Mouse (Mus musculus) liver, embryonic 15.5 days (tissue): Measurements from ENCODE around the gene Stx8. TPM values are rescaled to one million over a fixed set of nuclear protein-coding genes. Genes with fewer than 3 reads are reported as not detected.

ENCODE experiments used
- ATAC-seq: fragments of 200-750 bp; cut with Nextera tagmentation; 2 replicates; pipeline ENCODE4 v1.8.0; 2017; ENCODE audit warnings: moderate number of reproducible peaks, mild to moderate bottlenecking, moderate library complexity; ENCODE audit not compliant: insufficient read depth
- H3K27ac ChIP-seq: fragments of 300-500 bp; sonication (generic); replicated peaks from 2 replicates; pipeline ENCODE4 v1.5.1; 2015; ENCODE audit warnings: mild to moderate bottlenecking, inconsistent platforms
- H3K27me3 ChIP-seq: fragments of 300-500 bp; sonication (generic); 2 replicates; pipeline ENCODE4 v1.6.1; 2015; ENCODE audit warnings: mild to moderate bottlenecking, inconsistent platforms
- H3K36me3 ChIP-seq: fragments of 300-500 bp; sonication (generic); replicated peaks from 2 replicates; pipeline ENCODE4 v1.6.1; 2015; ENCODE audit warnings: moderate library complexity, mild to moderate bottlenecking, inconsistent platforms
- H3K4me1 ChIP-seq: fragments of 300-500 bp; sonication (generic); replicated peaks from 2 replicates; pipeline ENCODE4 v1.6.1; 2015; ENCODE audit warnings: inconsistent platforms
- H3K4me2 ChIP-seq: fragments of 300-500 bp; sonication (generic); 2 replicates; pipeline ENCODE4 v1.6.1; 2015; ENCODE audit warnings: moderate library complexity, mild to moderate bottlenecking, inconsistent platforms
- H3K4me3 ChIP-seq: fragments of 300-500 bp; sonication (generic); replicated peaks from 2 replicates; pipeline ENCODE4 v1.5.1; 2015; ENCODE audit warnings: mild to moderate bottlenecking, inconsistent platforms
- H3K9ac ChIP-seq: fragments of 300-500 bp; sonication (generic); 2 replicates; pipeline ENCODE4 v1.6.1; 2015; ENCODE audit warnings: moderate library complexity, mild to moderate bottlenecking, inconsistent platforms
- H3K9me3 ChIP-seq: fragments of 300-500 bp; sonication (generic); replicated peaks from 2 replicates; pipeline ENCODE4 v1.6.1; 2016; ENCODE audit warnings: inconsistent platforms
- WGBS: fragments of 180-500 bp; shearing (Covaris S2); methylation state at CpG from one replicate; pipeline ENCODE4 v1.1.7; 2015; ENCODE audit warnings: mixed read lengths; ENCODE audit not compliant: insufficient replicate concordance; 5-methylcytosine and 5-hydroxymethylcytosine counted together
- polyA plus RNA-seq: library from polyadenylated mRNA; unstranded; fragments of >200 nt; fragmentation: Nextera tagmentation; extraction: Ambion mirVana; gene quantifications from 2 replicates; pipeline ENCODE4 v1.2.1, GENCODE M21; 2015

Gene Stx8
- polyA plus RNA-seq, 1 experiment from 2014 or later, result 20.0 TPM

DNA sequence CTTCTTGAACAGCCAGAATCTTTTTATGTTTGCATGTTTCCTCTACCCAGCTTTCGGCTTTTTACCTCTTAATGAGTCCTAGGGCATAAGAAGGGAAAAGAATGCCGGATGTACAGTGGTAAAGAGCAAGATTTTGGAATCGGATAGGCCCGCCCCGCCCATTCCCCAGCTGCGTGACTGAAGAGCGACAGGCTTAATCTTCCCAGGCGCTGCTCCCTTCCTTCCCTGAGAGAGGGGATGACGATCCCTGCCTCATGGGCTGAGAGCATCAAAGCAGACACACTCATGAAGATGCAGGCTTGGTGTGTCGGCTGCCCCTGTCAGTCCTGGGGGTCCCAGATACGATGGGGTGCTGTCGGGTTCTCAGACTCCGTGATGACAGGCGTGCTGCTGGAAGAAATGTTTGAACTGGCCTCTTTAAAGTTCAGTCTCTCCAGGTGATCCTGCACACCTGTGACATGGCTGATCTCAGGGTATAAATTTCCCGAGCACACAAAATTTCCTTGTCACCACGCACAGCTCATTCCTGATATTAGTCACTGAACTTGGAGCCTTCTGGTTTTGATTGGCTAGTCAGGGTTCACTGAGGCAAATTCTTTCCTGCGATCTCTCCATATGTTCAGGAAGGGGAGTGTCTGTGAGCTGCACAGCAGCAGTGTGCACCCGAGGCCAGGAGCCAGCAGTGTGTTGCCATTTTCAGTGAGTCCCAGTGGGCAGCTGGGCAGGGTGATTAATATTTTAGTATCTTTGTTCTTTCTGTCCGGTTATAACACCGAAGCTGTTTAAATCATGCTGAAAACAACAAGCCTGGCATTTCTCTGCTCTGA is 70.4 kb downstream of the Stx8 start:
- Histone ChIP-seq H3K4me1 (no peaks in the 10 kb centered on the region), H3K36me3 (no peaks in the 10 kb centered on the region), H3K4me3 (no peak overlapping the region), H3K9ac (no peak overlapping the region), H3K27me3 (no peaks in the 10 kb centered on the region), H3K4me2 (no peak overlapping the region), H3K9me3 (no peaks in the 10 kb centered on the region), H3K27ac (no peak overlapping the region)
- 78% methylated on average over 20 of the region's 20 CpGs for WGBS
- ATAC-seq, result no peak

DNA sequence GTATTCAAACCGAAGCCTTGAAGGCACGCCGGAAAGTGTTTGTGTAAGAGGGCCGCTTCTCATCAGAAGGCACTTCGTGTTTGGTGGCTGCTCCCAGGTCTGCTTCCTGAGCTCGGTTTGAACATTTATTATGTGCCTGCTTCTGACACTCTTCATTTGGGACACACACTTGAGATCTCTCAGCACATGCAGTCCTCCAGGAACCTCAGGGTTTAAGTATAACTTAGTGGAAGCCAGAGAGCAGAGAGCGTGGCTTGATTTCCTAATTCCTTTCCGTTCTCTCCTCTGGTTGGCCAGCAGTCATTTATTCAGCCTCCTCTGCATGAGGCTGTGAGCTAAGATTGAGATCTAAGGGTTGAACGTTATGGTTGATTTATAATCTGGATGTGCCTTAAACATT is 71.1 kb downstream of the Stx8 start:
- no peaks in the 10 kb centered on the region for H3K36me3 ChIP-seq
- no peak overlapping the region for H3K9ac ChIP-seq
- no peaks in the 10 kb centered on the region for H3K9me3 ChIP-seq
- H3K4me2 ChIP-seq, result no peak overlapping the region
- no peaks in the 10 kb centered on the region for H3K4me1 ChIP-seq
- H3K27ac ChIP-seq, result no peak overlapping the region
- H3K27me3 ChIP-seq, result no peaks in the 10 kb centered on the region
- 75% methylated on average over 9 of the region's 9 CpGs for WGBS
- H3K4me3 ChIP-seq, result no peak overlapping the region
- no peak for ATAC-seq

DNA sequence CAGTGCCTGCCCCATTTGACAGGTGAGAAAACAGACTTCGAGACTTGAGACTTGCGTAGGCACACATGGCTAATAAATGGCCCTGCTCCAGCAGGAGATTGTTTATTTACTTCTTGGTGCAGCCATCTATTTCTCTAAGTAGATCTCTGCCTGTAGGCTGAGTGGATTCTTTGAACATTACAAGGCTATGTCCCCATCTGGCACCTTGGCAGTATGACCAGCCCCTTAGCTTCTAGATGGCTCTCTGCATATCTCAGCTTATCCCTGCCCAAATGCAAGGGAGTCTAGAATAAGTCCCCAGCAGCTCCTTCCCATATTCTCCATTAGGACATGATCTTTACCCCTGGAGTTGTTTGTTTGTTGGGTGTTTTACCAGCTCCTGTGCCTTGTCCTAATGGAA is 72.1 kb downstream of the Stx8 start:
- no peak overlapping the region for H3K4me2 ChIP-seq
- no peaks in the 10 kb centered on the region for H3K36me3 ChIP-seq
- 65% methylated on average over 2 of the region's 2 CpGs for WGBS
- H3K9me3 ChIP-seq, result no peaks in the 10 kb centered on the region
- H3K4me1 ChIP-seq, result no peaks in the 10 kb centered on the region
- no peak overlapping the region for H3K9ac ChIP-seq
- H3K4me3 ChIP-seq, result no peak overlapping the region
- no peak overlapping the region for H3K27ac ChIP-seq
- ATAC-seq, result no peak
- no peaks in the 10 kb centered on the region for H3K27me3 ChIP-seq

DNA sequence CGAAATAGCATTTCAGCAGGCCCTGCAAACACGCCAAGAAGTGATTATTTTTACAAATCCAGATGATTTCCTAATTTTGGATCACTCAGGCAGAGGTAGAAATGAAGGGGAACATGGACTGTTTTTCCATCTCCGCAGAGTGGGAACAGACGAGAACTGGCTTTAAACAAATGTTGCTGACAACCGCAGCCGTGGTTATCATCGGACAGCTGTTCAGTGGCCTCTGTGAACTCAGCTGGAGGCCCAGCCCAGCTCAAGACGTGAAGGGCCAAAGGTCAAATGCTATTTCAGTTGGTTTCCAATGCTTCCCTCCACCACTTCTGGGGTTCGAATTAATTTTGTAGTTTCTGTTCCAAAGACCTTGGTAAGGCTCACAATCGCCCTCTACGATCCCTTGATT is 78.2 kb downstream of the Stx8 start:
- Histone ChIP-seq H3K36me3 (no peaks in the 10 kb centered on the region), H3K9me3 (no peaks in the 10 kb centered on the region)

DNA sequence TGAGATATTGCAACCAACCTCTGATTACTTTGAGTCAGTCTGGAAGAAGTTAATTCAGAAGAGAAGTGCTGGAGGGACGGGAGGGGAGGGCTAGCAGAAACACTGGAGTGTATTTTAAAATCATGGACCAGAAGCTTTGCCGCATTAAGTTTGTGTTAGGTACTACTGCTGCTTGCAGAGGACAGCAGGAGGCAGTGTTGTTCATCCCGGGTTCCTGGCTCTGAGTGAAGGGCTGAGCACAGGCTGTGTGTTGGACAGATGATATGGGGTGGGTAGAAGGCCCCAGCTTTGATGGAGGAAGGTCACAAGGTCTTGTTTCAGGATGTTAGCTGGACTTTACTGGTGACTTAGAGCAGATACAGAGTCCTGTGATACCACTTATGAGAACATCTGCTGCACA is 80.9 kb downstream of the Stx8 start:
- no peak for ATAC-seq
- WGBS, result 51% methylated on average over 3 of the region's 3 CpGs
- H3K4me2 ChIP-seq, result no peak overlapping the region
- no peak overlapping the region for H3K9ac ChIP-seq
- H3K9me3 ChIP-seq, result no peaks in the 10 kb centered on the region
- H3K36me3 ChIP-seq, result no peaks in the 10 kb centered on the region
- no peaks in the 10 kb centered on the region for H3K27me3 ChIP-seq
- H3K4me1 ChIP-seq, result no peaks in the 10 kb centered on the region
- no peak overlapping the region for H3K27ac ChIP-seq
- no peak overlapping the region for H3K4me3 ChIP-seq

More for the DNA sequence above, 78.2 kb downstream of the Stx8 start:
- H3K9ac ChIP-seq, result no peak overlapping the region
- ATAC-seq, result no peak
- H3K4me3 ChIP-seq, result no peak overlapping the region
- H3K27ac ChIP-seq, result no peak overlapping the region
- no peak overlapping the region for H3K4me2 ChIP-seq
- WGBS, result 66% methylated on average over 11 of the region's 11 CpGs
- H3K4me1 ChIP-seq, result no peaks in the 10 kb centered on the region
- H3K27me3 ChIP-seq, result no peaks in the 10 kb centered on the region

GRCm38 (mm10) chr11:68049261-68050165 is 83.5 kb downstream of the Stx8 start:
- Histone ChIP-seq H3K4me1 (no peaks in the 10 kb centered on the region), H3K9me3 (no peaks in the 10 kb centered on the region), H3K36me3 (no peaks in the 10 kb centered on the region), H3K4me3 (no peak overlapping the region), H3K27me3 (no peaks in the 10 kb centered on the region), H3K4me2 (no peak overlapping the region), H3K27ac (no peak overlapping the region), H3K9ac (no peak overlapping the region)
- ATAC-seq, result no peak
- 77% methylated on average over 17 of the region's 17 CpGs for WGBS

DNA sequence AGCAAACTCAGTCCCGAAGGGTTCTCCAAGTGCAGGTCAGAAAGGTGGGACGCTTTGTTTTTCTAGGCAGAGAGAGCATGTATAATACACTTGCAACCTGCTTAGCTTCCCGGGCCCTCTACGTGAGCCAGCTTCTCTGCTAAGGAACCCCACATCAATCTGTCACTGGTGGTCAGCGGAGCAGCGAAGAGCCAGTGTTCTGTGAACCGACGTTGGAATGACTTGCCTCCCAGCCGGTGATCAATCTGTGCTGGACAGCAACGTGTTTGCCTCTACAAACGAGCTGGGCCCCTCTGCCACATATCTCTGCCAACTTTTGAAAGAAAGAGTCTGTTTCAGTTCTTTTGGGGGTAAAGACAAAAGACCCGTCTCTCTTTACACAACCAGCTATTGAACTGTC is 84.7 kb downstream of the Stx8 start:
- Histone ChIP-seq H3K27ac (no peak overlapping the region), H3K4me1 (no peaks in the 10 kb centered on the region), H3K4me3 (no peak overlapping the region), H3K4me2 (no peak overlapping the region), H3K9ac (no peak overlapping the region), H3K36me3 (no peaks in the 10 kb centered on the region), H3K9me3 (no peaks in the 10 kb centered on the region), H3K27me3 (no peaks in the 10 kb centered on the region)
- no peak for ATAC-seq
- 64% methylated on average over 12 of the region's 12 CpGs for WGBS

DNA sequence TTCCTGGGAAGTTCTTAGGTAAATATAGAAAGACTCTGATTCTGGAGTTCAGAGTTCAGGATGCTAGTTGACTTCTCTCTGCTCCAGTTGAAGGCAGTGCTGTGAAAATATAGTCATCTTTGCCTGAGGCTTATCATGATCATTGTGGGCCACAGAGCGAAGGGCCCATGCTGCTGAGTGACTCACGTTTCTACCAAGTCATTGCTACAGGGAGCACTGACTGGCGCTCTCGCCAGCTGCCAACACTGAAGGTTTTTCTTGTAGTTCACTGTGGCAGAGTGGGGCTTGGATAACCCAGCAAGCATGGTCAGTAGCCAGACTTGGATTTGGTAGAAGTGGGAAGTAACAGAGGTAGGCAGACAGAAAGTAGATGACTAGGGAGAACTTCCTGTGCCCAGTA is 85.3 kb downstream of the Stx8 start:
- Histone ChIP-seq H3K9me3 (no peaks in the 10 kb centered on the region), H3K4me1 (no peaks in the 10 kb centered on the region), H3K27me3 (no peaks in the 10 kb centered on the region), H3K27ac (no peak overlapping the region), H3K4me2 (no peak overlapping the region), H3K9ac (no peak overlapping the region), H3K36me3 (no peaks in the 10 kb centered on the region), H3K4me3 (no peak overlapping the region)
- no peak for ATAC-seq
- 61% methylated on average over 4 of the region's 4 CpGs for WGBS

DNA sequence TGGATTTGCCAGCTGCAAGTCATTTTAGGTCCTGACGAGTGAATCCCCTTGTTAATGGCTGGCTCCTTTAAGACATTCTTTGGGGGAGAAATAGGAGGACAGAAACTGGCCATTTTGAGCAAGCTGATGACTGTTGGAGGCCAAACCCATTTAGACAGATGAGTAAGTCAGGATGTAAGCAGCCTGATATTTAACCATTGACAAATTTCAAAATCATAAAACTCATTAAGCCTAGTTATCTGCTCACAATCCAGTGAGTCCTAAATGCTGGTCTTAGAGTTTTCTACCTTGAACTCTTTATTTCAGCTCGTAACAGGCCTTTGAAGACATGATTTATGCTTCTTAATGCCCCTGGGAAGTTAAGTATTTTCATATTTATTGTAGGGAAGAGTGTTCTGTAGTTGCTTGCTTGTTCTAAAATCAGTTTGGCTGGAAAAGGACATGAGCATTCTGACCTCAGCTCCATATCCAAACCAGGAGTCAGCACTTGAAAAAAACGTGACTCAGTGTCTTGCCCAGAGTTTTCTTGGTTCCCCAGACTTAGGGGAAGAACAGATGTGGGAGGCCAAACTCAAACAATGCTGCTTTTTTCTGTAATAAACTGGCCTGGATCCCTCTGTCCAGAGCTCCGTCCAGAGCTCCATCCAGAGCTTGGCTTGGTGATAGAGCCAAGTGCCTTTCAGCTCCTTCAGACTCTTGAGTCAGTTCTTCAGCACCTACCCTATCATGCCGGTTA is 92.6 kb downstream of the Stx8 start:
- 49% methylated on average over 5 of the region's 5 CpGs for WGBS
- no peaks in the 10 kb centered on the region for H3K36me3 ChIP-seq

GRCm38 (mm10) chr11:68060651-68061050 is 94.7 kb downstream of the Stx8 start:
- no peak overlapping the region for H3K4me3 ChIP-seq
- 47% methylated on average over 4 of the region's 4 CpGs for WGBS

More for the DNA sequence above, 92.6 kb downstream of the Stx8 start:
- H3K4me3 ChIP-seq, result no peak overlapping the region
- H3K27ac ChIP-seq, result no peak overlapping the region
- no peaks in the 10 kb centered on the region for H3K27me3 ChIP-seq
- no peaks in the 10 kb centered on the region for H3K4me1 ChIP-seq
- H3K4me2 ChIP-seq, result no peak overlapping the region
- no peak overlapping the region for H3K9ac ChIP-seq
- no peak for ATAC-seq
- H3K9me3 ChIP-seq, result no peaks in the 10 kb centered on the region

DNA sequence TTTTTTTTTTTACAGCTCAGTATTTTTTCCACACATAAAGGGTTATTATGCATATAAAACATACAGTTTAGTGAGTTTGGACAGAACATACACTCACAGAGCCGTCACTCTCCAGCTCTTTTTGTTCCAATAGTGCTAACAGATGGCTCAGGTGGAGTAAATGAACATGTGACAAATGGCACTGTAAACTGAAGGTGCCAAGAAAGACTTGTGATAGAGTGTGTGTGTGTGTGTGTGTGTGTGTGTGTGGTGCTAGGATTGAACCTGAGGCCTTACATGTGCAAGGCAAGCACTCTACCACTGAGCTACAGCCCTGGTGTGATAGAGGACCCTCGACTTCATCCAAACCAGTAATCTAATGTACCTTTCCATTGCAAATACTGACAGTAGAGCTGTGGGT is 96.1 kb downstream of the Stx8 start:
- Histone ChIP-seq H3K9ac (no peak overlapping the region), H3K36me3 (no peaks in the 10 kb centered on the region), H3K4me1 (no peaks in the 10 kb centered on the region), H3K9me3 (no peaks in the 10 kb centered on the region), H3K4me2 (no peak overlapping the region), H3K4me3 (no peak overlapping the region), H3K27ac (no peak overlapping the region), H3K27me3 (no peaks in the 10 kb centered on the region)
- 63% methylated on average over 2 of the region's 2 CpGs for WGBS
- ATAC-seq, result no peak

More at GRCm38 (mm10) chr11:68060651-68061050, 94.7 kb downstream of the Stx8 start:
- Histone ChIP-seq H3K9me3 (no peaks in the 10 kb centered on the region), H3K4me1 (no peaks in the 10 kb centered on the region), H3K27ac (no peak overlapping the region), H3K27me3 (no peaks in the 10 kb centered on the region), H3K36me3 (no peaks in the 10 kb centered on the region), H3K9ac (no peak overlapping the region), H3K4me2 (no peak overlapping the region)
- no peak for ATAC-seq
